Comparison of ENCODE assay signal across 8 mouse cellular contexts in the genomic region with DNA sequence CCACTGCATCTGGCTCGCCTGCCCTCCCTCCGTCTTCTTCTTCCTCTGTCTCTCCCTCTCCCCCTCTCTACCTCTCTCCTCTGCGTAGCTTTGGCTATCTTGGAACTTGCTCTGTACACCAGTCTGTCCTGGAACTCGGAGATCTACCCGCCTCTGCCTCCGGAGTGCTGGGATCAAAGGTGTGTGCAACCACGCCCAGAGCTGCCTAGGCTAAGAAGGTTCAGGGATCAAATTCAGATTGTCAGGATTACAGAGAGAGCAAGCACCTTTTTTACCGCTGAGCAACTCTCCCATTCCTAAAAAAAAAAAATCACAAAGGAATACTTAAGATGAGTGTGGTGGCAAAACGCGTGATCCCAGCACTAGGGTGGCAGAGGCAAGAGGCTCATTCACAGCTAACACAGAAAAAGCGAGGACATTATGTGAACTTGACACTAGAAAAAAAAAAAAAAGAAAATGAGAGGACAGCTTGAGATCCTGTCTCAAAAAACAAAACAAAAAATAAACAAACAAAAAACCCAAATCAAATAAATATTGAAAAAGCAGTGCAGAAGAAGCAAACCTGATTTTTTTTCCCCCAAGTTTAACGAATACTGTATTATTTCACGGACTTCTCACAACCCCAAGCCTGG. TPM values are rescaled to one million over a fixed set of nuclear protein-coding genes. Genes with fewer than 3 reads are reported as not detected.
A peak's percentile ranks its signal among the peaks of the same experiment; 100 is the strongest.
DNase-seq lines count a peak whose midpoint lies in the region; ATAC-seq and TF ChIP-seq lines count a peak whose summit lies in the region.

No protein-coding gene starts in this region.

- no peak overlapping the region for H3K27ac ChIP-seq in kidney, postnatal 0 days
- H3K27ac ChIP-seq in cortical plate, adult 2 months (ENCODE audit: insufficient read depth, low read length): no peak overlapping the region
- H3K27ac ChIP-seq in hindbrain, embryonic 16.5 days (ENCODE audit: low read depth, low read length): no peak overlapping the region
- H3K27ac ChIP-seq in midbrain, embryonic 15.5 days: no peak overlapping the region

- H3K9ac ChIP-seq in kidney, postnatal 0 days (ENCODE audit: low read depth, low read length): 0 out of 2 replicates have a peak overlapping the region, but pooled peaks have one; percentile 23
- peak overlapping the region; percentile 50; the same call in 1 of the 2 replicates for H3K9ac ChIP-seq in hindbrain, embryonic 16.5 days (ENCODE audit: low read depth, low read length)
- peak overlapping the region; percentile 41; the same call in 1 of the 2 replicates for H3K9ac ChIP-seq in midbrain, embryonic 15.5 days

- H3K4me3 ChIP-seq in kidney, postnatal 0 days (replicated peaks; ENCODE audit: low read depth, low read length): peak overlapping the region; percentile 84
- peak overlapping the region; percentile 60 for H3K4me3 ChIP-seq in cortical plate, adult 2 months (ENCODE audit: insufficient read depth, low read length)
- H3K4me3 ChIP-seq in hindbrain, embryonic 16.5 days (ENCODE audit: low read length): peak overlapping the region; percentile 76
- H3K4me3 ChIP-seq in midbrain, embryonic 15.5 days: peak overlapping the region; percentile 81

- H3K36me3 ChIP-seq in kidney, postnatal 0 days (ENCODE audit: insufficient read depth, low read length): no peaks in the 10 kb centered on the region
- no peaks in the 10 kb centered on the region for H3K36me3 ChIP-seq in hindbrain, embryonic 16.5 days (ENCODE audit: control insufficient read depth, insufficient read depth, low read length)
- no peaks in the 10 kb centered on the region for H3K36me3 ChIP-seq in midbrain, embryonic 15.5 days (replicated peaks)

- no peak for ATAC-seq in kidney, postnatal 0 days (replicated peaks; ENCODE audit: low FRiP score, low read depth)
- no peak for ATAC-seq in hindbrain, embryonic 16.5 days
- no peak for ATAC-seq in midbrain, embryonic 15.5 days (replicated peaks)

- no peak for DNase-seq in kidney, postnatal 0 days (ENCODE audit: low spot score)
- no peak for DNase-seq in kidney, adult 8-10 months
- DNase-seq in layer of hippocampus, adult 18-20 months (ENCODE audit: low spot score in 2 of 2): no peak
- DNase-seq in cerebellum, postnatal 4 days (ENCODE audit: low spot score in 2 of 2): no peak
- DNase-seq in left cerebral cortex, postnatal 14 days (ENCODE audit: low spot score in 2 of 2): no peak

- intact Hi-C loops in left cerebral cortex, postnatal 14 days (cut with DNase I): loop anchor here (10.0 kb wide), 1 partner anchor 320 kb away; no protein-coding TSS in a partner anchor

- H3K27me3 ChIP-seq in kidney, postnatal 0 days (ENCODE audit: insufficient read depth, low read length): no peaks in the 10 kb centered on the region
- no peaks in the 10 kb centered on the region for H3K27me3 ChIP-seq in hindbrain, embryonic 16.5 days (replicated peaks; ENCODE audit: control insufficient read depth, insufficient read depth, low read length)
- no peaks in the 10 kb centered on the region for H3K27me3 ChIP-seq in midbrain, embryonic 15.5 days (replicated peaks)

- H3K9me3 ChIP-seq in kidney, postnatal 0 days (replicated peaks; ENCODE audit: low read length): no peaks in the 10 kb centered on the region
- no peaks in the 10 kb centered on the region for H3K9me3 ChIP-seq in hindbrain, embryonic 16.5 days (ENCODE audit: control insufficient read depth, low read length)
- no peaks in the 10 kb centered on the region for H3K9me3 ChIP-seq in midbrain, embryonic 15.5 days

- WGBS in kidney, postnatal 0 days: 45% methylated on average over 13 of the region's 13 CpGs
- WGBS in hindbrain, embryonic 16.5 days: 56% methylated on average over 13 of the region's 13 CpGs
- 52% methylated on average over 13 of the region's 13 CpGs for WGBS in midbrain, embryonic 15.5 days

- H3K4me2 ChIP-seq in kidney, postnatal 0 days (ENCODE audit: low read length): peak overlapping the region; percentile 63
- peak overlapping the region; percentile 94 for H3K4me2 ChIP-seq in hindbrain, embryonic 16.5 days (ENCODE audit: low read length)
- peak overlapping the region; percentile 88 for H3K4me2 ChIP-seq in midbrain, embryonic 15.5 days

- TF ChIP-seq CTCF in kidney, postnatal 0 days (IDR thresholded peaks at IDR 0.05; ENCODE audit: low read depth): no peak
- TF ChIP-seq CTCF in cortical plate, adult 2 months (IDR thresholded peaks at IDR 0.05; ENCODE audit: extremely low read depth, insufficient read depth, low read length): no peak

- no peak for TF ChIP-seq POLR2A in cortical plate, adult 2 months (IDR thresholded peaks at IDR 0.05; ENCODE audit: extremely low read depth, insufficient read depth, low read length)

- H3K4me1 ChIP-seq in kidney, postnatal 0 days (replicated peaks; ENCODE audit: insufficient read depth, low read length): no peaks in the 10 kb centered on the region
- H3K4me1 ChIP-seq in cortical plate, adult 2 months (ENCODE audit: control insufficient read depth, insufficient read depth, low read length): no peaks in the 10 kb centered on the region
- peaks cover 11% of the 10 kb centered on the region for H3K4me1 ChIP-seq in hindbrain, embryonic 16.5 days (ENCODE audit: control insufficient read depth, insufficient read depth, low read depth, low read length)
- H3K4me1 ChIP-seq in midbrain, embryonic 15.5 days: peaks cover 22% of the 10 kb centered on the region

RNA-seq across cellular contexts. Expression of a gene that starts 0.5 kb away (rescaled TPM):
- polyA plus RNA-seq in kidney, postnatal 0 days (2015; fragmentation: Nextera tagmentation; extraction: Ambion mirVana): 33.1 and 37.5 TPM in 2 replicates
- polyA plus RNA-seq in cortical plate, adult 2 months (2012; rRNA removed): 21.8 and 22.7 TPM in 2 replicates
- 57.7 and 65.3 TPM in 2 replicates for polyA plus RNA-seq in hindbrain, embryonic 16.5 days (2015; fragmentation: Nextera tagmentation; extraction: Ambion mirVana)
- polyA plus RNA-seq in midbrain, embryonic 15.5 days (2015; fragmentation: Nextera tagmentation; extraction: Ambion mirVana): 51.6 and 52.7 TPM in 2 replicates
- 10 to 100 TPM; 21.5 to 24.1 TPM for total RNA-seq in layer of hippocampus, adult 18-20 months (2021)
- 10 to 100 TPM; 22.3 to 24.0 TPM for total RNA-seq in left cerebral cortex, postnatal 14 days (2021)

RNA-seq across cellular contexts. Expression of a gene that starts 18.1 kb away (rescaled TPM):
- 2.3 and 2.8 TPM in 2 replicates for polyA plus RNA-seq in kidney, postnatal 0 days (2015; fragmentation: Nextera tagmentation; extraction: Ambion mirVana)
- 2.4 and 2.9 TPM in 2 replicates for polyA plus RNA-seq in cortical plate, adult 2 months (2012; rRNA removed)
- polyA plus RNA-seq in hindbrain, embryonic 16.5 days (2015; fragmentation: Nextera tagmentation; extraction: Ambion mirVana): 1.6 and 2.1 TPM in 2 replicates
- polyA plus RNA-seq in midbrain, embryonic 15.5 days (2015; fragmentation: Nextera tagmentation; extraction: Ambion mirVana): 2.2 and 3.1 TPM in 2 replicates
- total RNA-seq in layer of hippocampus, adult 18-20 months (2021): under 1 TPM; 0.68 to 0.69 TPM
- 1 to 10 TPM in 1 of 2 experiments, under 1 TPM in 1; 0.90 to 1.0 TPM for total RNA-seq in left cerebral cortex, postnatal 14 days (2021)

RNA-seq across cellular contexts. Expression of a gene that starts 48.1 kb away (rescaled TPM):
- 13.9 TPM in 2 replicates for polyA plus RNA-seq in kidney, postnatal 0 days (2015; fragmentation: Nextera tagmentation; extraction: Ambion mirVana)
- 6.1 and 6.3 TPM in 2 replicates for polyA plus RNA-seq in cortical plate, adult 2 months (2012; rRNA removed)
- 9.9 and 12.1 TPM in 2 replicates for polyA plus RNA-seq in hindbrain, embryonic 16.5 days (2015; fragmentation: Nextera tagmentation; extraction: Ambion mirVana)
- polyA plus RNA-seq in midbrain, embryonic 15.5 days (2015; fragmentation: Nextera tagmentation; extraction: Ambion mirVana): 14.3 and 15.9 TPM in 2 replicates
- total RNA-seq in layer of hippocampus, adult 18-20 months (2021): 1 to 10 TPM; 6.3 to 7.6 TPM
- total RNA-seq in left cerebral cortex, postnatal 14 days (2021): 1 to 10 TPM; 4.8 to 5.7 TPM
